Comparison of ENCODE assay signal across 9 mouse cellular contexts in genomic region chr5:137512847-137513794, GRCm38 (mm10). TPM values are rescaled to one million over a fixed set of nuclear protein-coding genes. Genes with fewer than 3 reads are reported as not detected.
DNase-seq lines count a peak whose midpoint lies in the region; ATAC-seq and TF ChIP-seq lines count a peak whose summit lies in the region.
"Had no signal": no experiment of that assay in that cellular context is flagged by ENCODE, and none has a peak within 500 bp of the region (broad histone marks: within the 10 kb centered on the region; RNA-seq: fewer than 3 reads in every experiment).

No protein-coding gene starts in this region.

- no peak for ATAC-seq in heart, embryonic 16.5 days (replicated peaks; ENCODE audit: extremely low read depth, insufficient read depth, low FRiP score)

- no peak for TF ChIP-seq POLR2A in thymus, adult 2 months (IDR thresholded peaks at IDR 0.05; ENCODE audit: control insufficient read depth, extremely low read depth, insufficient read depth, low read length, poor library complexity)

- TF ChIP-seq CTCF in thymus, adult 2 months (IDR thresholded peaks at IDR 0.05; ENCODE audit: borderline replicate concordance, control insufficient read depth, extremely low read depth, insufficient read depth, low read length, poor library complexity), result 0 out of 2 replicates have a peak, but pooled peaks have one; percentile 20

- no peaks in the 10 kb centered on the region for H3K9me3 ChIP-seq in heart, embryonic 16.5 days (replicated peaks; ENCODE audit: control insufficient read depth, low read length)
- H3K9me3 ChIP-seq in midbrain, embryonic 10.5 days (replicated peaks), result no peaks in the 10 kb centered on the region

- H3K9ac ChIP-seq in heart, embryonic 16.5 days (ENCODE audit: low read length), result 0 out of 2 replicates have a peak overlapping the region, but pooled peaks have one; percentile 13

- DNase-seq in adrenal gland, postnatal 14 days, result peak; percentile 59
- no peak for DNase-seq in adrenal gland, adult 8-10 months
- DNase-seq in thymus, adult 2 months, result no peak
- DNase-seq in thymus, adult 18-20 months, result no peak
- DNase-seq in midbrain, embryonic 10.5 days (ENCODE audit: low spot score), result peak; percentile 73
- DNase-seq in layer of hippocampus, adult 8-10 months (ENCODE audit: low spot score in 2 of 2), result no peak
- DNase-seq in left cerebral cortex, adult 11 months (ENCODE audit: low spot score), result no peak

- 87% methylated on average over 11 of the region's 11 CpGs for WGBS in thymus, adult 2 months
- WGBS in heart, embryonic 16.5 days, result 75% methylated on average over 11 of the region's 11 CpGs
- 86% methylated on average over 11 of the region's 11 CpGs for WGBS in midbrain, embryonic 10.5 days

- H3K27me3 ChIP-seq in thymus, adult 2 months (ENCODE audit: control insufficient read depth, insufficient read depth, low read length), result no peaks in the 10 kb centered on the region
- H3K27me3 ChIP-seq in heart, embryonic 16.5 days (ENCODE audit: control insufficient read depth, insufficient read depth, low read length), result no peaks in the 10 kb centered on the region
- H3K27me3 ChIP-seq in midbrain, embryonic 10.5 days (ENCODE audit: low read depth, poor library complexity, severe bottlenecking), result no peaks in the 10 kb centered on the region

- H3K4me1 ChIP-seq in thymus, adult 2 months (replicated peaks; ENCODE audit: control insufficient read depth, insufficient read depth, low read length), result peaks cover 20% of the 10 kb centered on the region
- H3K4me1 ChIP-seq in heart, embryonic 16.5 days (ENCODE audit: control insufficient read depth, insufficient read depth, low read length), result peaks cover 35% of the 10 kb centered on the region
- H3K4me1 ChIP-seq in midbrain, embryonic 10.5 days, result peaks cover 56% of the 10 kb centered on the region

- no peak overlapping the region for H3K4me2 ChIP-seq in heart, embryonic 16.5 days (ENCODE audit: low read depth, low read length)

- H3K4me3 ChIP-seq in thymus, adult 2 months (ENCODE audit: control insufficient read depth, insufficient read depth, low read length), result no peak overlapping the region
- H3K4me3 ChIP-seq in heart, embryonic 16.5 days (ENCODE audit: low read length), result no peak overlapping the region
- H3K4me3 ChIP-seq in midbrain, embryonic 10.5 days, result peak overlapping the region; percentile 99

- H3K36me3 ChIP-seq in thymus, adult 2 months (ENCODE audit: control insufficient read depth, insufficient read depth, low read length), result no peaks in the 10 kb centered on the region
- H3K36me3 ChIP-seq in heart, embryonic 16.5 days (ENCODE audit: control insufficient read depth, insufficient read depth), result no peaks in the 10 kb centered on the region
- H3K36me3 ChIP-seq in midbrain, embryonic 10.5 days, result peaks cover 38% of the 10 kb centered on the region

- no peak overlapping the region for H3K27ac ChIP-seq in thymus, adult 2 months (ENCODE audit: control insufficient read depth, insufficient read depth, low read length)
- H3K27ac ChIP-seq in heart, embryonic 16.5 days (ENCODE audit: low read length), result no peak overlapping the region
- H3K27ac ChIP-seq in midbrain, embryonic 10.5 days (replicated peaks), result no peak overlapping the region

RNA-seq across cellular contexts. Expression of gene Gigyf1, which starts 5.2 kb away (rescaled TPM):
- total RNA-seq in adrenal gland, postnatal 14 days (2021), result 30.5 and 36.6 TPM in 2 replicates
- total RNA-seq in adrenal gland, adult 8-10 months (2022), result 10 to 100 TPM; 38.5 to 67.8 (median 56.6) TPM
- 83.9 and 84.3 TPM in 2 replicates for polyA plus RNA-seq in thymus, adult 2 months (2012; rRNA removed)
- 8.9 and 9.7 TPM in 2 replicates for polyA plus RNA-seq in heart, embryonic 16.5 days (2015; fragmentation: Nextera tagmentation; extraction: Ambion mirVana)
- polyA plus RNA-seq in midbrain, embryonic 10.5 days (2016; fragmentation: Nextera tagmentation; extraction: Ambion mirVana), result 15.1 and 16.4 TPM in 2 replicates
- total RNA-seq in layer of hippocampus, adult 8-10 months (2022), result 10 to 100 TPM; 60.2 to 75.9 (median 65.5) TPM

RNA-seq across cellular contexts. Expression of gene Pop7, which starts 10.8 kb away (rescaled TPM):
- total RNA-seq in adrenal gland, postnatal 14 days (2021), result 22.3 and 26.2 TPM in 2 replicates
- total RNA-seq in adrenal gland, adult 8-10 months (2022), result 10 to 100 TPM; 24.4 to 31.1 (median 27.4) TPM
- polyA plus RNA-seq in thymus, adult 2 months (2012; rRNA removed), result 65.5 and 68.7 TPM in 2 replicates
- 43.3 and 45.5 TPM in 2 replicates for polyA plus RNA-seq in heart, embryonic 16.5 days (2015; fragmentation: Nextera tagmentation; extraction: Ambion mirVana)
- polyA plus RNA-seq in midbrain, embryonic 10.5 days (2016; fragmentation: Nextera tagmentation; extraction: Ambion mirVana), result 54.1 and 55.3 TPM in 2 replicates
- total RNA-seq in layer of hippocampus, adult 8-10 months (2022), result 10 to 100 TPM; 30.4 to 33.1 (median 32.4) TPM

RNA-seq across cellular contexts. Expression of gene Epo, which starts 19.9 kb away (rescaled TPM):
- not detected in 2 replicates for total RNA-seq in adrenal gland, postnatal 14 days (2021)
- total RNA-seq in adrenal gland, adult 8-10 months (2022), result not detected
- not detected in 2 replicates for polyA plus RNA-seq in thymus, adult 2 months (2012; rRNA removed)
- polyA plus RNA-seq in heart, embryonic 16.5 days (2015; fragmentation: Nextera tagmentation; extraction: Ambion mirVana), result not detected in 2 replicates
- polyA plus RNA-seq in midbrain, embryonic 10.5 days (2016; fragmentation: Nextera tagmentation; extraction: Ambion mirVana), result 2.6 and 5.5 TPM in 2 replicates
- not detected for total RNA-seq in layer of hippocampus, adult 8-10 months (2022)
- total RNA-seq: hematopoietic stem cell, adult 5-6 weeks had no signal

RNA-seq across cellular contexts. Expression of gene Gnb2, which starts 20.2 kb away (rescaled TPM):
- total RNA-seq in adrenal gland, postnatal 14 days (2021), result 574 and 611 TPM in 2 replicates
- total RNA-seq in adrenal gland, adult 8-10 months (2022), result 100 to 1,000 TPM; 569 to 665 (median 622) TPM
- polyA plus RNA-seq in thymus, adult 2 months (2012; rRNA removed), result 1,444 and 1,492 TPM in 2 replicates
- polyA plus RNA-seq in heart, embryonic 16.5 days (2015; fragmentation: Nextera tagmentation; extraction: Ambion mirVana), result 276 and 285 TPM in 2 replicates
- polyA plus RNA-seq in midbrain, embryonic 10.5 days (2016; fragmentation: Nextera tagmentation; extraction: Ambion mirVana), result 400 and 414 TPM in 2 replicates
- total RNA-seq in layer of hippocampus, adult 8-10 months (2022), result 100 to 1,000 TPM; 572 to 587 (median 576) TPM

RNA-seq across cellular contexts. Expression of gene Zan, which starts 36.3 kb away (rescaled TPM):
- total RNA-seq in adrenal gland, postnatal 14 days (2021), result not detected in 2 replicates
- not detected for total RNA-seq in adrenal gland, adult 8-10 months (2022)
- 0.24 and 0.36 TPM in 2 replicates for polyA plus RNA-seq in thymus, adult 2 months (2012; rRNA removed)
- 0.02 and 0.09 TPM in 2 replicates for polyA plus RNA-seq in heart, embryonic 16.5 days (2015; fragmentation: Nextera tagmentation; extraction: Ambion mirVana)
- 0.07 and 0.09 TPM in 2 replicates for polyA plus RNA-seq in midbrain, embryonic 10.5 days (2016; fragmentation: Nextera tagmentation; extraction: Ambion mirVana)
- total RNA-seq in layer of hippocampus, adult 8-10 months (2022), result under 1 TPM; 0.16 to 0.22 (median 0.17) TPM

Comparison
In these comparisons a context has a peak if more than half of its experiments do, and no peak if none do; other contexts are left out.
1. DNase-seq: peak in adrenal gland, postnatal 14 days (single experiment) and midbrain, embryonic 10.5 days (single experiment); none in adrenal gland, adult 8-10 months (single experiment), thymus, adult 2 months (single experiment), thymus, adult 18-20 months (0 of 2), layer of hippocampus, adult 8-10 months (0 of 2) and left cerebral cortex, adult 11 months (single experiment).